ENCODE assay signal across 14 mouse cellular contexts in genomic region chr11:113981088-113981487, GRCm38 (mm10).
DNase-seq lines count a peak whose midpoint lies in the region; ATAC-seq lines count a peak whose summit lies in the region.
"Had no signal": no experiment of that assay in that cellular context is flagged by ENCODE, and none has a peak within 500 bp of the region (broad histone marks: within the 10 kb centered on the region; RNA-seq: fewer than 3 reads in every experiment).

No protein-coding gene starts in this region.

- peaks cover 58% of the 10 kb centered on the region for H3K4me1 ChIP-seq in hindbrain, embryonic 10.5 days (replicated peaks)
- peaks cover 39% of the 10 kb centered on the region for H3K4me1 ChIP-seq in midbrain, embryonic 11.5 days (ENCODE audit: control insufficient read depth, insufficient read depth, low read length)
- peaks cover 39% of the 10 kb centered on the region for H3K4me1 ChIP-seq in neural tube, embryonic 15.5 days

- no peak for ATAC-seq in midbrain, embryonic 11.5 days (ENCODE audit: low FRiP score)
- ATAC-seq in neural tube, embryonic 15.5 days (ENCODE audit: low FRiP score), result no peak
- ATAC-seq: inflammation-experienced regulatory T-cells, adult 6 months had no signal

- no peaks in the 10 kb centered on the region for H3K9me3 ChIP-seq in hindbrain, embryonic 10.5 days
- no peaks in the 10 kb centered on the region; the same call in 1 of the 2 replicates for H3K9me3 ChIP-seq in midbrain, embryonic 11.5 days (ENCODE audit: control insufficient read depth, low read length)
- H3K9me3 ChIP-seq in neural tube, embryonic 15.5 days (replicated peaks), result no peaks in the 10 kb centered on the region
- H3K9me3 ChIP-seq: heart, embryonic 15.5 days; limb, embryonic 10.5 days had no signal

- WGBS in hindbrain, embryonic 10.5 days, result 89% methylated on average over 6 of the region's 6 CpGs
- 86% methylated on average over 6 of the region's 6 CpGs for WGBS in midbrain, embryonic 11.5 days
- WGBS in neural tube, embryonic 15.5 days, result 49% methylated on average over 6 of the region's 6 CpGs

- H3K9ac ChIP-seq in midbrain, embryonic 11.5 days (ENCODE audit: low read length), result 0 out of 2 replicates have a peak overlapping the region, but pooled peaks have one; percentile 9
- H3K9ac ChIP-seq in neural tube, embryonic 15.5 days (replicated peaks), result no peak overlapping the region
- H3K9ac ChIP-seq: heart, embryonic 15.5 days; liver, embryonic 14.5 days had no signal

- no peak overlapping the region for H3K4me3 ChIP-seq in hindbrain, embryonic 10.5 days
- H3K4me3 ChIP-seq in midbrain, embryonic 11.5 days (ENCODE audit: low read depth, low read length), result no peak overlapping the region
- H3K4me3 ChIP-seq in neural tube, embryonic 15.5 days (replicated peaks), result no peak overlapping the region
- H3K4me3 ChIP-seq: erythroblast, embryonic 14.5 days; heart, embryonic 15.5 days; limb, embryonic 10.5 days had no signal

- peak; percentile 59 for DNase-seq in retina, postnatal 1 day
- no peak for DNase-seq in retina, embryonic 14.5 days (ENCODE audit: low spot score)
- DNase-seq in hindbrain, embryonic 10.5 days (ENCODE audit: low spot score), result no peak
- no peak for DNase-seq in midbrain, embryonic 11.5 days (ENCODE audit: low spot score, missing footprints)
- no peak for DNase-seq in kidney, adult 11 months
- no peak for DNase-seq in layer of hippocampus, postnatal 14 days (ENCODE audit: low spot score in 2 of 2)
- DNase-seq: cerebellum, adult 11-12 months; thymus, postnatal 4 days had no signal

- H3K27ac ChIP-seq in hindbrain, embryonic 10.5 days, result peak overlapping the region; percentile 81
- H3K27ac ChIP-seq in midbrain, embryonic 11.5 days (ENCODE audit: low read depth, low read length), result peak overlapping the region; percentile 78
- H3K27ac ChIP-seq in neural tube, embryonic 15.5 days (replicated peaks), result 0 out of 2 replicates have a peak overlapping the region, but pooled peaks have one; percentile 30
- H3K27ac ChIP-seq: heart, embryonic 15.5 days; limb, embryonic 10.5 days; liver, embryonic 14.5 days had no signal

- no peaks in the 10 kb centered on the region for H3K36me3 ChIP-seq in hindbrain, embryonic 10.5 days
- H3K36me3 ChIP-seq in midbrain, embryonic 11.5 days (ENCODE audit: control insufficient read depth, insufficient read depth, low read length), result no peaks in the 10 kb centered on the region
- H3K36me3 ChIP-seq in neural tube, embryonic 15.5 days, result no peaks in the 10 kb centered on the region
- H3K36me3 ChIP-seq: heart, embryonic 15.5 days; limb, embryonic 10.5 days had no signal

- H3K4me2 ChIP-seq in midbrain, embryonic 11.5 days, result no peak overlapping the region
- H3K4me2 ChIP-seq in neural tube, embryonic 15.5 days, result no peak overlapping the region
- H3K4me2 ChIP-seq: heart, embryonic 15.5 days had no signal

- H3K27me3 ChIP-seq in hindbrain, embryonic 10.5 days (ENCODE audit: insufficient read depth, poor library complexity, severe bottlenecking), result no peaks in the 10 kb centered on the region
- H3K27me3 ChIP-seq in midbrain, embryonic 11.5 days (ENCODE audit: control insufficient read depth, insufficient read depth, low read length), result no peaks in the 10 kb centered on the region; the same call in 1 of the 2 replicates
- no peaks in the 10 kb centered on the region for H3K27me3 ChIP-seq in neural tube, embryonic 15.5 days (replicated peaks)
- H3K27me3 ChIP-seq: heart, embryonic 15.5 days had no signal

Comparison
In these comparisons a context has a peak if more than half of its experiments do, and no peak if none do; other contexts are left out.
1. H3K27ac ChIP-seq: peak in every context shown above with its lines; median percentile 81 in hindbrain, embryonic 10.5 days; 78 in midbrain, embryonic 11.5 days; 30 in neural tube, embryonic 15.5 days.